Mouse (Mus musculus): ENCODE measurements around the gene Ddx43.

- TF ChIP-seq POLR2A (IDR thresholded peaks at IDR 0.05; ENCODE audit: insufficient read depth, low read length), result no peak
- TF ChIP-seq CTCF (IDR thresholded peaks at IDR 0.05; ENCODE audit: low read depth, low read length), result no peak
Observed at GRCm38 (mm10) chr9:78372827-78373504, 22.6 kb upstream of the Ddx43 start.
